Mouse (Mus musculus): ENCODE results near the gene Olfr487. TPM values are rescaled to one million over a fixed set of nuclear protein-coding genes. Genes with fewer than 3 reads are reported as not detected.

Olfr487 gene
- polyA plus RNA-seq (2012; rRNA removed), result not detected in 2 replicates

GRCm38 (mm10) chr7:108214536-108214935, at the start of gene Olfr487:
Olfr487 (minus strand) TSS chr7:108214636.

DNA sequence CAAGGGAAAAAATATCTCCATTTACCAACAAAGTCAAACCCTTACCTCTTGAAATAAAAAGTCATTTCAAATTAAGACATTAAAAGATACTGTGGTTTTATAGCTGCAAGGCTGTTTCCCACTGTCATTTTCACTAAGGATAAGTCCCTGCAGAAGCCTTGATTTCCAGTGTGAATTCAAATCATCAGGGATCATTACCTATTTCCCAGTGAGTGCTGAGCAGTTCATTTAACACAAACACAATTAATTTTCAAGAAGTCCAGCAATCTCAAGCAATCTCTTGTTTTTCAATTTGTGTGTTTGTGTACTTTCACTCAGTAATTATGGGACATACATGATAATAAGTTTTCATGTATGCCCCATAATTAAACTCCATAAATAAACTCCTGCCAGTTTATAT, 43.8 kb upstream of the Olfr487 start, which contains the start of gene Olfr488:
TSS of gene Olfr488 (minus strand) at position 101 of the 400 bp plus-strand sequence.

DNA sequence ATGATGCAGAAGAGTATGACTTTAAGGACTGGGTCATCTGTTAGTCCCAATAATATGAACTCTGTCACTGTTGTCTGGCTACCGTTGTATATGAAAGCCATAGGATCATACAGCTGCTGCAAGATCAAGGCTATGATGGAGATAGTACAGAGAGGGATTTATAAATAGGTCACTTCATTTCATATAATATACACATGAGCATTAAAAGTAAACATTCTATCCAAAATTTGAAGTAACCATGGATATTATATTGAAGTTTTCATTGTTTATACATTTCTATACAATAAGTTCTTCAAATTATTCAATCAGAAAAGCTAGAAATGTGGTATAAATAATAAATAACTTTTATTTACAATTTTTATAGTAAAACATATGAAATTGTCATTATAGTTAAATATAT, 41.8 kb downstream of the Olfr487 start, which contains the start of gene Olfr486:
TSS of gene Olfr486 (minus strand) at position 101 of the 400 bp plus-strand sequence.

DNA sequence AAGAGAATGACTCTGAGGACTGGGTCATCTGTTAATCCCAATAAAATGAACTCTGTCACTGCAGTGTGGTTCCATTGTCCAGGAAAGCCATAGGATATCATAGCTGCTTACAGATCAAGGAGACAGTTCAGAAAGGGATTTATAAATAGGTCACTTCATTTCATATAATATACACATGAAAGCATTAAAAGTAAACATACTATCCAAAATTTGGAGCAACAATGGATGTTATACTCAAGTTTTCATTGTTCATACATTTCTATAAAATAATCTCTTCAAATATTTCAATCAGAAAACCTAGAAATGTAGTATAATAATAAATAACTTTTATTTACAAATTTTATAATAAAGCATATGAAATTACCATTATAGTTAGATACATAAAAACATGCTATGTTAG, 54.7 kb downstream of the Olfr487 start, which contains the start of gene Olfr485:
TSS of gene Olfr485 (minus strand) at position 101 of the 400 bp plus-strand sequence.

Other genes starting within 250 kb of the Olfr487 start
- gene Olfr476, start 249.8 kb downstream of the Olfr487 start, polyA plus RNA-seq (2012; rRNA removed), result not detected in 2 replicates
- gene Olfr477, start 227.9 kb downstream of the Olfr487 start, polyA plus RNA-seq (2012; rRNA removed), result not detected in 2 replicates
- not detected in 2 replicates for gene Olfr478, start 180.6 kb downstream of the Olfr487 start, polyA plus RNA-seq (2012; rRNA removed)
- not detected in 2 replicates for gene Olfr479, start 163.9 kb downstream of the Olfr487 start, polyA plus RNA-seq (2012; rRNA removed)
- gene Olfr480, start 147.3 kb downstream of the Olfr487 start, polyA plus RNA-seq (2012; rRNA removed), result not detected in 2 replicates
- not detected in 2 replicates for gene Olfr481, start 134.8 kb downstream of the Olfr487 start, polyA plus RNA-seq (2012; rRNA removed)
- gene Olfr482, start 117.0 kb downstream of the Olfr487 start, polyA plus RNA-seq (2012; rRNA removed), result not detected in 2 replicates
- gene Olfr483, start 113.8 kb downstream of the Olfr487 start, polyA plus RNA-seq (2012; rRNA removed), result not detected in 2 replicates
- gene Olfr484, start 87.2 kb downstream of the Olfr487 start, polyA plus RNA-seq (2012; rRNA removed), result not detected in 2 replicates
- not detected in 2 replicates for gene Olfr485, start 54.8 kb downstream of the Olfr487 start, polyA plus RNA-seq (2012; rRNA removed)
- gene Olfr486, start 41.9 kb downstream of the Olfr487 start, polyA plus RNA-seq (2012; rRNA removed), result not detected in 2 replicates
- not detected in 2 replicates for gene Olfr488, start 43.7 kb upstream of the Olfr487 start, polyA plus RNA-seq (2012; rRNA removed)
- not detected in 2 replicates for gene Olfr490, start 74.3 kb upstream of the Olfr487 start, polyA plus RNA-seq (2012; rRNA removed)
- gene Olfr491, start 98.8 kb upstream of the Olfr487 start, polyA plus RNA-seq (2012; rRNA removed), result not detected in 2 replicates
- gene Olfr492, start 109.0 kb upstream of the Olfr487 start, polyA plus RNA-seq (2012; rRNA removed), result not detected in 2 replicates
- gene Olfr493, start 132.3 kb upstream of the Olfr487 start, polyA plus RNA-seq (2012; rRNA removed), result not detected in 2 replicates
- not detected in 2 replicates for gene Olfr494, start 150.7 kb upstream of the Olfr487 start, polyA plus RNA-seq (2012; rRNA removed)
- not detected in 2 replicates for gene Olfr495, start 178.5 kb upstream of the Olfr487 start, polyA plus RNA-seq (2012; rRNA removed)
- not detected in 2 replicates for gene Olfr497, start 205.8 kb upstream of the Olfr487 start, polyA plus RNA-seq (2012; rRNA removed)